ENCODE assay signal across 17 mouse cellular contexts in genomic region chr12:109413321-109413720, GRCm38 (mm10). TPM values are rescaled to one million over a fixed set of nuclear protein-coding genes. Genes with fewer than 3 reads are reported as not detected.
DNase-seq lines count a peak whose midpoint lies in the region; ATAC-seq and TF ChIP-seq lines count a peak whose summit lies in the region.
"Had no signal": no experiment of that assay in that cellular context is flagged by ENCODE, and none has a peak within 500 bp of the region (broad histone marks: within the 10 kb centered on the region; RNA-seq: fewer than 3 reads in every experiment).

No protein-coding gene starts in this region.

- no peaks in the 10 kb centered on the region for H3K9me3 ChIP-seq in kidney, embryonic 15.5 days (replicated peaks)
- H3K9me3 ChIP-seq in embryonic facial prominence, embryonic 15.5 days (replicated peaks): no peaks in the 10 kb centered on the region
- H3K9me3 ChIP-seq in limb, embryonic 14.5 days (ENCODE audit: control insufficient read depth, low read length): no peaks in the 10 kb centered on the region

- no peak for TF ChIP-seq CTCF in layer of hippocampus, adult 2 months (conservative IDR thresholded peaks at IDR 0.05)
- no peak for TF ChIP-seq CTCF in left cerebral cortex, adult 2 months (IDR thresholded peaks at IDR 0.05)

- H3K9ac ChIP-seq in kidney, embryonic 15.5 days: no peak overlapping the region
- H3K9ac ChIP-seq in embryonic facial prominence, embryonic 15.5 days: no peak overlapping the region
- H3K9ac ChIP-seq in limb, embryonic 14.5 days (ENCODE audit: low read depth, low read length, severe bottlenecking): no peak overlapping the region

- intact Hi-C loops in gastrocnemius, postnatal 14 days (cut with DNase I; ENCODE audit: low total_unique reads): no loop called here
- intact Hi-C loops in gastrocnemius, postnatal 36 days (cut with DNase I): no loop called here
- intact Hi-C loops in left cerebral cortex, adult 2 months (cut with DNase I): no loop called here

- H3K36me3 ChIP-seq in kidney, embryonic 15.5 days: no peaks in the 10 kb centered on the region
- H3K36me3 ChIP-seq in embryonic facial prominence, embryonic 15.5 days: no peaks in the 10 kb centered on the region
- no peaks in the 10 kb centered on the region for H3K36me3 ChIP-seq in limb, embryonic 14.5 days (ENCODE audit: control insufficient read depth, insufficient read depth, low read length)
- H3K36me3 ChIP-seq: G1E had no signal

- peaks cover 67% of the 10 kb centered on the region for H3K4me1 ChIP-seq in kidney, embryonic 15.5 days
- H3K4me1 ChIP-seq in embryonic facial prominence, embryonic 15.5 days: peaks cover 72% of the 10 kb centered on the region
- peaks cover 68% of the 10 kb centered on the region for H3K4me1 ChIP-seq in limb, embryonic 14.5 days (ENCODE audit: control insufficient read depth, insufficient read depth, low read length)

- H3K27me3 ChIP-seq in kidney, embryonic 15.5 days: no peaks in the 10 kb centered on the region
- H3K27me3 ChIP-seq in embryonic facial prominence, embryonic 15.5 days: no peaks in the 10 kb centered on the region
- no peaks in the 10 kb centered on the region for H3K27me3 ChIP-seq in limb, embryonic 14.5 days (ENCODE audit: control insufficient read depth, insufficient read depth, low read length)

- H3K4me2 ChIP-seq in kidney, embryonic 15.5 days: no peak overlapping the region
- H3K4me2 ChIP-seq in embryonic facial prominence, embryonic 15.5 days (replicated peaks): no peak overlapping the region
- no peak overlapping the region for H3K4me2 ChIP-seq in limb, embryonic 14.5 days (replicated peaks; ENCODE audit: low read depth, low read length, severe bottlenecking)
- H3K4me2 ChIP-seq: liver, embryonic 11.5 days had no signal

- WGBS in kidney, embryonic 15.5 days: 79% methylated on average over 4 of the region's 4 CpGs
- WGBS in embryonic facial prominence, embryonic 15.5 days: 62% methylated on average over 4 of the region's 4 CpGs
- WGBS in limb, embryonic 14.5 days: 55% methylated on average over 4 of the region's 4 CpGs

- DNase-seq in gastrocnemius, postnatal 14 days: peak; percentile 53
- DNase-seq in gastrocnemius, postnatal 36 days: no peak
- no peak for DNase-seq in kidney, adult 18-20 months
- DNase-seq in limb, embryonic 14.5 days (ENCODE audit: low spot score): no peak
- DNase-seq in layer of hippocampus, adult 2 months (ENCODE audit: low spot score in 2 of 2): no peak
- DNase-seq in left cerebral cortex, adult 2 months (ENCODE audit: extremely low spot score in 1 of 2, low spot score in 2 of 2): no peak
- DNase-seq: adrenal gland, postnatal 25 days; lung, postnatal 4 days; thymus, postnatal 25 days had no signal

- ATAC-seq in kidney, embryonic 15.5 days (replicated peaks; ENCODE audit: low FRiP score): no peak
- ATAC-seq in embryonic facial prominence, embryonic 15.5 days (ENCODE audit: insufficient number of reproducible peaks, low FRiP score, low TSS enrichment, low read depth): no peak
- ATAC-seq in limb, embryonic 14.5 days (ENCODE audit: low FRiP score, low read depth): 0 out of 2 replicates have a peak, but pooled peaks have one; percentile 1

- peak overlapping the region; percentile 81 for H3K27ac ChIP-seq in kidney, embryonic 15.5 days
- peak overlapping the region; percentile 93 for H3K27ac ChIP-seq in embryonic facial prominence, embryonic 15.5 days (replicated peaks)
- peak overlapping the region; percentile 80 for H3K27ac ChIP-seq in limb, embryonic 14.5 days (replicated peaks; ENCODE audit: low read depth, low read length)
- no peak overlapping the region for H3K27ac ChIP-seq in layer of hippocampus, adult 2 months
- H3K27ac ChIP-seq in left cerebral cortex, adult 2 months: no peak overlapping the region
- H3K27ac ChIP-seq: kidney, postnatal 0 days had no signal

- no peak for TF ChIP-seq POLR2A in limb, embryonic 14.5 days (IDR thresholded peaks at IDR 0.05; ENCODE audit: borderline replicate concordance, extremely low read depth, insufficient read depth, insufficient read length)

- H3K4me3 ChIP-seq in kidney, embryonic 15.5 days (replicated peaks): no peak overlapping the region
- no peak overlapping the region for H3K4me3 ChIP-seq in embryonic facial prominence, embryonic 15.5 days (replicated peaks)
- no peak overlapping the region for H3K4me3 ChIP-seq in limb, embryonic 14.5 days (replicated peaks; ENCODE audit: low read length)
- no peak overlapping the region for H3K4me3 ChIP-seq in layer of hippocampus, adult 2 months
- no peak overlapping the region for H3K4me3 ChIP-seq in left cerebral cortex, adult 2 months

RNA-seq across cellular contexts. Expression of gene Dlk1, which starts 39.3 kb away (rescaled TPM):
- 100 to 1,000 TPM; 213 to 272 TPM for total RNA-seq in gastrocnemius, postnatal 14 days (2021)
- total RNA-seq in gastrocnemius, postnatal 36 days (2021): 1 to 10 TPM; 3.6 to 5.8 TPM
- polyA plus RNA-seq in kidney, embryonic 15.5 days (2015; fragmentation: Nextera tagmentation; extraction: Ambion mirVana): 116 and 182 TPM in 2 replicates
- 710 and 761 TPM in 2 replicates for polyA plus RNA-seq in embryonic facial prominence, embryonic 15.5 days (2015; fragmentation: Nextera tagmentation; extraction: Ambion mirVana)
- 2,661 and 2,964 TPM in 2 replicates for polyA plus RNA-seq in limb, embryonic 14.5 days (2012; rRNA removed)
- polyA plus RNA-seq in limb, embryonic 14.5 days (2014; fragmentation: Nextera tagmentation; extraction: Ambion mirVana): 487 and 640 TPM in 2 replicates
- 1 to 10 TPM; 4.8 to 5.0 TPM for total RNA-seq in layer of hippocampus, adult 2 months (2021)
- 1 to 10 TPM; 4.7 to 8.5 TPM for total RNA-seq in left cerebral cortex, adult 2 months (2021)
- total RNA-seq: hematopoietic stem cell, adult 5-6 weeks; neutrophil, adult 5-6 weeks had no signal
- polyA plus RNA-seq: C2C12, G1E had no signal

Comparison
In these comparisons a context has a peak if more than half of its experiments do, and no peak if none do; other contexts are left out.
1. RNA of gene Dlk1, which starts 39.3 kb away (total RNA-seq): 213 to 272 TPM in gastrocnemius, postnatal 14 days; 4.7 to 8.5 TPM in left cerebral cortex, adult 2 months, 3.6 to 5.8 TPM in gastrocnemius, postnatal 36 days and 4.8 to 5.0 TPM in layer of hippocampus, adult 2 months; every median in the first group is over 10 times any median in the second.
2. H3K27ac ChIP-seq: peak in kidney, embryonic 15.5 days (single experiment), embryonic facial prominence, embryonic 15.5 days (single experiment) and limb, embryonic 14.5 days (single experiment); none in layer of hippocampus, adult 2 months (single experiment) and left cerebral cortex, adult 2 months (single experiment).